Mouse (Mus musculus) urinary bladder, postnatal 14 days (tissue): ENCODE data around the gene Zbp1.

ENCODE experiments used
- DNase-seq: peaks from one replicate; pipeline ENCODE4 v3.0.0; 2021; ENCODE audit warnings: low spot score

Zbp1 gene

GRCm38 (mm10) chr2:173216840-173217239 is 1.9 kb downstream of the Zbp1 start:
- no peak for DNase-seq

- DNase-seq: no peak
Observed at GRCm38 (mm10) chr2:173212227-173212626, 6.5 kb downstream of the Zbp1 start.

- DNase-seq: no peak
Observed at GRCm38 (mm10) chr2:173209091-173209815, 9.5 kb downstream of the Zbp1 start.

- DNase-seq: no peak
Observed at GRCm38 (mm10) chr2:173207051-173207450, 11.7 kb downstream of the Zbp1 start.

- DNase-seq: no peak
Observed at GRCm38 (mm10) chr2:173205563-173206099, 13.1 kb downstream of the Zbp1 start.

GRCm38 (mm10) chr2:173204671-173205070 is 14.1 kb downstream of the Zbp1 start:
- no peak for DNase-seq

- no peak for DNase-seq
Observed at GRCm38 (mm10) chr2:173203726-173204125, 15.0 kb downstream of the Zbp1 start.

- DNase-seq: no peak
Observed at GRCm38 (mm10) chr2:173202924-173203689, 15.6 kb downstream of the Zbp1 start.

- no peak for DNase-seq
Observed at GRCm38 (mm10) chr2:173194796-173195195, 23.9 kb downstream of the Zbp1 start.

GRCm38 (mm10) chr2:173187182-173187855 is 31.4 kb downstream of the Zbp1 start:
- no peak for DNase-seq

GRCm38 (mm10) chr2:173186047-173186943 is 32.4 kb downstream of the Zbp1 start:
- DNase-seq: peak; percentile 86

GRCm38 (mm10) chr2:173185282-173185681 is 33.4 kb downstream of the Zbp1 start:
- no peak for DNase-seq

GRCm38 (mm10) chr2:173184475-173185080 is 34.1 kb downstream of the Zbp1 start:
- DNase-seq: no peak

GRCm38 (mm10) chr2:173183836-173184460 is 34.8 kb downstream of the Zbp1 start:
- DNase-seq: peak; percentile 71

GRCm38 (mm10) chr2:173183311-173183710 is 35.4 kb downstream of the Zbp1 start:
- no peak for DNase-seq

GRCm38 (mm10) chr2:173182796-173183195 is 35.9 kb downstream of the Zbp1 start:
- DNase-seq: no peak

GRCm38 (mm10) chr2:173181901-173182300 is 36.8 kb downstream of the Zbp1 start:
- DNase-seq: no peak

- no peak for DNase-seq
Observed at GRCm38 (mm10) chr2:173181486-173181885, 37.2 kb downstream of the Zbp1 start.

GRCm38 (mm10) chr2:173180721-173181388 is 37.9 kb downstream of the Zbp1 start:
- no peak for DNase-seq

GRCm38 (mm10) chr2:173180026-173180425 is 38.7 kb downstream of the Zbp1 start:
- no peak for DNase-seq
